In the genomic region with DNA sequence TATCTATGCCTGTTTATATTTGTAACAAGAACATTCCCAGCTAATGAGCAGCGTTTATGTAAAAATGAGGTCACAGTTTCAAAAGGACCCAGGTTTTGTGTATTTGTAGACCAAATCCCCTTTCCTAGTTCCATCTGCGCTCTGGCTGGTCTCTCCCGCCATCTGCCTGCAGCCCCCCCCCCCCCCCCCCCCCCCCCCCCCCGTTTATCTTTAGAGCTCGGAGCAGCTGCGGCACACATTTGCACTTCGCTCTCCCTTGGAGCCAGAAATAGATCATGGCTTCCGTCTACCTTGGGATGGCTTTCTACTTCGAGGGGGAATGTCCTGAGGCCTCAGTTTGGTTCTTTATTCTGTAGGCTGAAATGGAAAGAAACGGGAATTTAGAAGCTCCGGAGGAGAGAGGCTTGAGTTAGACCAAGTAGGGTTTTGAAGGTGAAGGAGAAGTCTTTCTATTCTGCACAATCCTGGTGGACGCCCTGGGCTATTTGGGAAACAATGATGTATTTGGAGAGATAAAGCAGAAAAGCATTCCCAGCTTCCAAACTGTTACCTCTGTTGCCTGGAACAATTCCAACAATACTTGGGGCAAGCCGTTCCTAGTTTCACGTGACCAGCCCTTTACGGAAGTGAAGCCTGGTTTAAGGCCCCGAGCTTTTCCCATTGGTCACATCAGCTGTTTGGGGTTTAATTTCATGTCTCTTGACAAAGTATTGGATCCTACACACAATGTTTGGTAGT, we compare ENCODE assay signal across 15 mouse cellular contexts. TPM values are rescaled to one million over a fixed set of nuclear protein-coding genes. Genes with fewer than 3 reads are reported as not detected.
DNase-seq lines count a peak whose midpoint lies in the region; ATAC-seq lines count a peak whose summit lies in the region.
"Had no signal": no experiment of that assay in that cellular context is flagged by ENCODE, and none has a peak within 500 bp of the region (broad histone marks: within the 10 kb centered on the region; RNA-seq: fewer than 3 reads in every experiment).

No protein-coding gene starts in this region.

- no peak overlapping the region for H3K27ac ChIP-seq in embryonic facial prominence, embryonic 11.5 days (replicated peaks; ENCODE audit: low read depth, low read length)
- no peak overlapping the region for H3K27ac ChIP-seq in embryonic facial prominence, embryonic 10.5 days (replicated peaks)
- peak overlapping the region; percentile 13; the same call in 1 of the 2 replicates for H3K27ac ChIP-seq in hindbrain, embryonic 12.5 days
- H3K27ac ChIP-seq in hindbrain, embryonic 10.5 days, result no peak overlapping the region
- peak overlapping the region; percentile 54; the same call in 1 of the 2 replicates for H3K27ac ChIP-seq in neural tube, embryonic 13.5 days (replicated peaks)

- no peaks in the 10 kb centered on the region for H3K9me3 ChIP-seq in embryonic facial prominence, embryonic 11.5 days (replicated peaks; ENCODE audit: control insufficient read depth, low read length)
- no peaks in the 10 kb centered on the region for H3K9me3 ChIP-seq in embryonic facial prominence, embryonic 10.5 days
- 0 out of 2 replicates have a peak, but pooled peaks cover 4% of the 10 kb centered on the region for H3K9me3 ChIP-seq in hindbrain, embryonic 12.5 days (replicated peaks)
- no peaks in the 10 kb centered on the region for H3K9me3 ChIP-seq in hindbrain, embryonic 10.5 days
- H3K9me3 ChIP-seq in neural tube, embryonic 13.5 days, result no peaks in the 10 kb centered on the region

- ATAC-seq in embryonic facial prominence, embryonic 11.5 days (replicated peaks; ENCODE audit: insufficient number of reproducible peaks, low FRiP score, low TSS enrichment, low read depth), result no peak
- ATAC-seq in hindbrain, embryonic 12.5 days (ENCODE audit: low FRiP score), result no peak
- no peak for ATAC-seq in neural tube, embryonic 13.5 days (ENCODE audit: low read depth)

- H3K36me3 ChIP-seq in embryonic facial prominence, embryonic 11.5 days (replicated peaks; ENCODE audit: control insufficient read depth, insufficient read depth, low read depth, low read length), result no peaks in the 10 kb centered on the region
- no peaks in the 10 kb centered on the region for H3K36me3 ChIP-seq in embryonic facial prominence, embryonic 10.5 days (replicated peaks)
- no peaks in the 10 kb centered on the region for H3K36me3 ChIP-seq in hindbrain, embryonic 12.5 days
- no peaks in the 10 kb centered on the region for H3K36me3 ChIP-seq in hindbrain, embryonic 10.5 days
- no peaks in the 10 kb centered on the region for H3K36me3 ChIP-seq in neural tube, embryonic 13.5 days

- intact Hi-C loops in left cerebral cortex, postnatal 4 days (cut with DNase I), result no loop called here

- H3K4me3 ChIP-seq in embryonic facial prominence, embryonic 11.5 days (ENCODE audit: low read depth, low read length), result no peak overlapping the region
- no peak overlapping the region for H3K4me3 ChIP-seq in embryonic facial prominence, embryonic 10.5 days
- H3K4me3 ChIP-seq in hindbrain, embryonic 12.5 days, result no peak overlapping the region
- no peak overlapping the region for H3K4me3 ChIP-seq in hindbrain, embryonic 10.5 days
- no peak overlapping the region for H3K4me3 ChIP-seq in neural tube, embryonic 13.5 days
- H3K4me3 ChIP-seq: erythroblast, embryonic 14.5 days had no signal

- H3K9ac ChIP-seq in embryonic facial prominence, embryonic 11.5 days (replicated peaks; ENCODE audit: low read length), result no peak overlapping the region
- H3K9ac ChIP-seq in hindbrain, embryonic 12.5 days, result no peak overlapping the region
- no peak overlapping the region for H3K9ac ChIP-seq in neural tube, embryonic 13.5 days

- H3K27me3 ChIP-seq in embryonic facial prominence, embryonic 11.5 days (ENCODE audit: control insufficient read depth, insufficient read depth, low read length), result no peaks in the 10 kb centered on the region
- H3K27me3 ChIP-seq in embryonic facial prominence, embryonic 10.5 days (replicated peaks; ENCODE audit: low read depth, poor library complexity, severe bottlenecking), result no peaks in the 10 kb centered on the region
- H3K27me3 ChIP-seq in hindbrain, embryonic 12.5 days, result no peaks in the 10 kb centered on the region
- no peaks in the 10 kb centered on the region for H3K27me3 ChIP-seq in hindbrain, embryonic 10.5 days (ENCODE audit: insufficient read depth, poor library complexity, severe bottlenecking)
- no peaks in the 10 kb centered on the region for H3K27me3 ChIP-seq in neural tube, embryonic 13.5 days

- WGBS in embryonic facial prominence, embryonic 11.5 days, result 66% methylated on average over 14 of the region's 16 CpGs
- 63% methylated on average over 15 of the region's 16 CpGs for WGBS in embryonic facial prominence, embryonic 10.5 days
- 60% methylated on average over 14 of the region's 16 CpGs for WGBS in hindbrain, embryonic 12.5 days
- 67% methylated on average over 16 of the region's 16 CpGs for WGBS in hindbrain, embryonic 10.5 days
- WGBS in neural tube, embryonic 13.5 days, result 35% methylated on average over 14 of the region's 16 CpGs

- no peak overlapping the region for H3K4me2 ChIP-seq in embryonic facial prominence, embryonic 11.5 days (ENCODE audit: low read depth, low read length)
- no peak overlapping the region for H3K4me2 ChIP-seq in hindbrain, embryonic 12.5 days (replicated peaks)
- no peak overlapping the region for H3K4me2 ChIP-seq in neural tube, embryonic 13.5 days

- no peaks in the 10 kb centered on the region for H3K4me1 ChIP-seq in embryonic facial prominence, embryonic 11.5 days (ENCODE audit: control insufficient read depth, insufficient read depth, low read length)
- no peaks in the 10 kb centered on the region for H3K4me1 ChIP-seq in embryonic facial prominence, embryonic 10.5 days
- 0 out of 2 replicates have a peak, but pooled peaks cover 4% of the 10 kb centered on the region for H3K4me1 ChIP-seq in hindbrain, embryonic 12.5 days
- no peaks in the 10 kb centered on the region for H3K4me1 ChIP-seq in hindbrain, embryonic 10.5 days (replicated peaks)
- peaks cover 8% of the 10 kb centered on the region; the same call in 1 of the 2 replicates for H3K4me1 ChIP-seq in neural tube, embryonic 13.5 days (replicated peaks)

- peak; percentile 14 for DNase-seq in embryonic facial prominence, embryonic 11.5 days (ENCODE audit: low spot score)
- DNase-seq in embryonic facial prominence, embryonic 10.5 days (ENCODE audit: low spot score), result no peak
- DNase-seq in hindbrain, embryonic 10.5 days (ENCODE audit: low spot score), result no peak
- DNase-seq in neural tube, embryonic 10.5 days (ENCODE audit: extremely low spot score, low spot score), result no peak
- DNase-seq in retina, postnatal 7 days (ENCODE audit: low read depth, low spot score), result peak; percentile 25
- DNase-seq in left cerebral cortex, postnatal 4 days, result no peak
- DNase-seq: adrenal gland, adult 8-10 months; cerebellum, adult 9-10 months; kidney, postnatal 25 days; right cerebral cortex, adult 18-20 months had no signal

RNA-seq across cellular contexts. Expression of a gene that starts 6.3 kb away (rescaled TPM):
- polyA plus RNA-seq in embryonic facial prominence, embryonic 11.5 days (2014; fragmentation: Nextera tagmentation; extraction: Ambion mirVana), result 0.18 and 0.20 TPM in 2 replicates
- polyA plus RNA-seq in embryonic facial prominence, embryonic 10.5 days (2016; fragmentation: Nextera tagmentation; extraction: Ambion mirVana), result 0.14 TPM in 1 of 2 replicates, not detected in the other
- polyA plus RNA-seq in hindbrain, embryonic 12.5 days (2016; fragmentation: Nextera tagmentation; extraction: Ambion mirVana), result 0.21 and 0.28 TPM in 2 replicates
- 0.25 and 0.44 TPM in 2 replicates for polyA plus RNA-seq in hindbrain, embryonic 10.5 days (2016; fragmentation: Nextera tagmentation; extraction: Ambion mirVana)
- polyA plus RNA-seq in neural tube, embryonic 13.5 days (2015; fragmentation: Nextera tagmentation; extraction: Ambion mirVana), result 0.43 and 0.47 TPM in 2 replicates
- under 1 TPM; 0.64 to 0.70 TPM for total RNA-seq in left cerebral cortex, postnatal 4 days (2021)
- polyA plus RNA-seq: erythroblast, embryonic 14.5 days had no signal

RNA-seq across cellular contexts. Expression of a gene that starts 9.2 kb away (rescaled TPM):
- polyA plus RNA-seq in embryonic facial prominence, embryonic 11.5 days (2014; fragmentation: Nextera tagmentation; extraction: Ambion mirVana), result 0.04 and 0.08 TPM in 2 replicates
- 0.06 TPM in 1 of 2 replicates, not detected in the other for polyA plus RNA-seq in embryonic facial prominence, embryonic 10.5 days (2016; fragmentation: Nextera tagmentation; extraction: Ambion mirVana)
- polyA plus RNA-seq in hindbrain, embryonic 12.5 days (2016; fragmentation: Nextera tagmentation; extraction: Ambion mirVana), result 0.05 and 0.13 TPM in 2 replicates
- not detected in 2 replicates for polyA plus RNA-seq in hindbrain, embryonic 10.5 days (2016; fragmentation: Nextera tagmentation; extraction: Ambion mirVana)
- not detected in 2 replicates for polyA plus RNA-seq in neural tube, embryonic 13.5 days (2015; fragmentation: Nextera tagmentation; extraction: Ambion mirVana)
- under 1 TPM; 0.34 to 0.38 TPM for total RNA-seq in left cerebral cortex, postnatal 4 days (2021)
- polyA plus RNA-seq: erythroblast, embryonic 14.5 days had no signal

RNA-seq across cellular contexts. Expression of a gene that starts 10.6 kb away (rescaled TPM):
- polyA plus RNA-seq in embryonic facial prominence, embryonic 11.5 days (2014; fragmentation: Nextera tagmentation; extraction: Ambion mirVana), result not detected in 2 replicates
- polyA plus RNA-seq in embryonic facial prominence, embryonic 10.5 days (2016; fragmentation: Nextera tagmentation; extraction: Ambion mirVana), result not detected in 2 replicates
- polyA plus RNA-seq in hindbrain, embryonic 12.5 days (2016; fragmentation: Nextera tagmentation; extraction: Ambion mirVana), result not detected in 2 replicates
- not detected in 2 replicates for polyA plus RNA-seq in hindbrain, embryonic 10.5 days (2016; fragmentation: Nextera tagmentation; extraction: Ambion mirVana)
- polyA plus RNA-seq in neural tube, embryonic 13.5 days (2015; fragmentation: Nextera tagmentation; extraction: Ambion mirVana), result 0.14 TPM in 1 of 2 replicates, not detected in the other
- total RNA-seq in left cerebral cortex, postnatal 4 days (2021), result not detected
- total RNA-seq: adrenal gland, adult 8-10 months had no signal
- polyA plus RNA-seq: erythroblast, embryonic 14.5 days; gonadal fat pad, adult 2 months; liver, embryonic 16.5 days had no signal

RNA-seq across cellular contexts. Expression of a gene that starts 20.1 kb away (rescaled TPM):
- not detected in 2 replicates for polyA plus RNA-seq in embryonic facial prominence, embryonic 11.5 days (2014; fragmentation: Nextera tagmentation; extraction: Ambion mirVana)
- 0.07 TPM in 1 of 2 replicates, not detected in the other for polyA plus RNA-seq in embryonic facial prominence, embryonic 10.5 days (2016; fragmentation: Nextera tagmentation; extraction: Ambion mirVana)
- not detected in 2 replicates for polyA plus RNA-seq in hindbrain, embryonic 12.5 days (2016; fragmentation: Nextera tagmentation; extraction: Ambion mirVana)
- not detected in 2 replicates for polyA plus RNA-seq in hindbrain, embryonic 10.5 days (2016; fragmentation: Nextera tagmentation; extraction: Ambion mirVana)
- not detected in 2 replicates for polyA plus RNA-seq in neural tube, embryonic 13.5 days (2015; fragmentation: Nextera tagmentation; extraction: Ambion mirVana)
- total RNA-seq in left cerebral cortex, postnatal 4 days (2021), result not detected
- total RNA-seq: adrenal gland, adult 8-10 months had no signal
- polyA plus RNA-seq: erythroblast, embryonic 14.5 days; gonadal fat pad, adult 2 months; liver, embryonic 16.5 days had no signal

RNA-seq across cellular contexts. Expression of a gene that starts 50.1 kb away (rescaled TPM):
- not detected in 2 replicates for polyA plus RNA-seq in embryonic facial prominence, embryonic 11.5 days (2014; fragmentation: Nextera tagmentation; extraction: Ambion mirVana)
- not detected in 2 replicates for polyA plus RNA-seq in embryonic facial prominence, embryonic 10.5 days (2016; fragmentation: Nextera tagmentation; extraction: Ambion mirVana)
- not detected in 2 replicates for polyA plus RNA-seq in hindbrain, embryonic 12.5 days (2016; fragmentation: Nextera tagmentation; extraction: Ambion mirVana)
- polyA plus RNA-seq in hindbrain, embryonic 10.5 days (2016; fragmentation: Nextera tagmentation; extraction: Ambion mirVana), result not detected in 2 replicates
- not detected in 2 replicates for polyA plus RNA-seq in neural tube, embryonic 13.5 days (2015; fragmentation: Nextera tagmentation; extraction: Ambion mirVana)
- total RNA-seq in left cerebral cortex, postnatal 4 days (2021), result not detected
- total RNA-seq: adrenal gland, adult 8-10 months had no signal
- polyA plus RNA-seq: erythroblast, embryonic 14.5 days; gonadal fat pad, adult 2 months; liver, embryonic 16.5 days had no signal

Comparison
In these comparisons a context has a peak if more than half of its experiments do, and no peak if none do; other contexts are left out.
1. DNase-seq: peak in embryonic facial prominence, embryonic 11.5 days (single experiment) and retina, postnatal 7 days (single experiment); none in embryonic facial prominence, embryonic 10.5 days (single experiment), hindbrain, embryonic 10.5 days (single experiment), neural tube, embryonic 10.5 days (single experiment) and left cerebral cortex, postnatal 4 days (single experiment).
2. H3K27ac ChIP-seq: peak in hindbrain, embryonic 12.5 days (single experiment) and neural tube, embryonic 13.5 days (single experiment); none in embryonic facial prominence, embryonic 11.5 days (single experiment), embryonic facial prominence, embryonic 10.5 days (single experiment) and hindbrain, embryonic 10.5 days (single experiment).